Mouse (Mus musculus) heart, embryonic 11.5 days (tissue): ENCODE measurements around the gene Gtf2a1l. TPM values are rescaled to one million over a fixed set of nuclear protein-coding genes. Genes with fewer than 3 reads are reported as not detected.

Experiments
- polyA plus RNA-seq: library from polyadenylated mRNA; unstranded; fragments of >200 nt; fragmentation: Nextera tagmentation; extraction: Ambion mirVana; gene quantifications from 2 replicates; pipeline ENCODE4 v1.2.1, GENCODE M21; 2014

The Gtf2a1l gene
- polyA plus RNA-seq, 1 experiment from 2014 or later, result 0.21 TPM

Other genes starting within 250 kb of the Gtf2a1l start
- gene Foxn2, start 227.9 kb upstream of the Gtf2a1l start, polyA plus RNA-seq, result 7.4 and 8.0 TPM in 2 replicates
- 15.9 and 16.8 TPM in 2 replicates for gene Ppp1r21, start 138.5 kb upstream of the Gtf2a1l start, polyA plus RNA-seq
- gene Ston1, start 71.0 kb upstream of the Gtf2a1l start, polyA plus RNA-seq, result 6.9 and 11.1 TPM in 2 replicates
- gene Lhcgr, start 123.3 kb downstream of the Gtf2a1l start, polyA plus RNA-seq, result 0.17 TPM in 1 of 2 replicates, not detected in the other